Mouse (Mus musculus): ENCODE data around the gene Lsm3. TPM values are rescaled to one million over a fixed set of nuclear protein-coding genes. Genes with fewer than 3 reads are reported as not detected.

Gene Lsm3
- total and polyA plus RNA-seq, 3 experiments: 238 to 259 TPM; not detected in 1

- Histone ChIP-seq H3K36me3 (ENCODE audit: control insufficient read depth in 1 of 2, insufficient read depth in 2 of 2, low read length in 2 of 2) (no peaks in the 10 kb centered on the region), H3K4me3 (ENCODE audit: control insufficient read depth in 1 of 2, insufficient read depth in 1 of 2, low read depth in 2 of 2, low read length in 2 of 2) (no peak overlapping the region), H3K9ac (ENCODE audit: control insufficient read depth, low read depth, low read length, poor library complexity, severe bottlenecking) (no peak overlapping the region), H3K27me3 (ENCODE audit: control insufficient read depth in 1 of 2, insufficient read depth in 2 of 2, low read length in 2 of 2) (peaks cover 5 to 6% of the 10 kb centered on the region in 2 experiments; a peak in 3 of 4 replicates), H3K27ac (ENCODE audit: control insufficient read depth, low read depth, low read length) (no peak overlapping the region), H3K79me2 (ENCODE audit: control insufficient read depth, insufficient read depth, low read length, poor library complexity) (no peaks in the 10 kb centered on the region), H3K4me1 (ENCODE audit: control insufficient read depth in 1 of 2, insufficient read depth in 2 of 2, low read length in 2 of 2) (no peaks in the 10 kb centered on the region), H3K9me3 (replicated peaks; ENCODE audit: insufficient read depth, low read length) (no peaks in the 10 kb centered on the region)
- TF ChIP-seq POLR2AphosphoS5 (IDR thresholded peaks at IDR 0.05; ENCODE audit: borderline replicate concordance, low read depth, low read length) (no peak), MAZ (IDR thresholded peaks at IDR 0.05; ENCODE audit: low read depth, low read length) (no peak), EP300 (IDR thresholded peaks at IDR 0.05; ENCODE audit: low read depth in 1 of 2, low read length in 2 of 2) (no peak), MEF2A (IDR thresholded peaks at IDR 0.05; ENCODE audit: extremely low read depth, insufficient replicate concordance, low read depth, low read length, poor library complexity, severe bottlenecking) (no peak), SMC3 (IDR thresholded peaks at IDR 0.05; ENCODE audit: low read depth, low read length) (no peak), MXI1 (IDR thresholded peaks at IDR 0.05; ENCODE audit: low read depth, low read length) (no peak), ZMIZ1 (IDR thresholded peaks at IDR 0.05; ENCODE audit: low read depth, low read length) (no peak), BHLHE40 (IDR thresholded peaks at IDR 0.05; ENCODE audit: borderline replicate concordance, low read depth, low read length) (no peak), KAT2A (conservative IDR thresholded peaks at IDR 0.05; ENCODE audit: low read depth, low read length) (no peak), ZC3H11A (IDR thresholded peaks at IDR 0.05; ENCODE audit: low read depth, low read length) (no peak), RCOR1 (IDR thresholded peaks at IDR 0.05; ENCODE audit: low read depth, low read length) (no peak), CHD1 (IDR thresholded peaks at IDR 0.05; ENCODE audit: low read depth, low read length) (no peak)
- no peak for DNase-seq (ENCODE audit: low read depth, low spot score)
Measured at GRCm38 (mm10) chr6:91566407-91566806, 50.7 kb downstream of the Lsm3 start.

Other genes with a start within 250 kb of the Lsm3 start
- gene Wnt7a, start 104.6 kb upstream of the Lsm3 start, total RNA-seq (2012; rRNA removed): not detected in 2 replicates
- gene Wnt7a, start 104.6 kb upstream of the Lsm3 start, polyA plus RNA-seq (2012; ENCODE audit: insufficient read depth in 1 of 2, insufficient read length in 2 of 2, low read depth in 1 of 2, low replicate concordance in 2 of 2, missing spikeins in 1 of 2): not detected
- 43.5 and 54.8 TPM in 2 replicates for gene Chchd4, start 42.4 kb upstream of the Lsm3 start, total RNA-seq (2012; rRNA removed)
- gene Chchd4, start 42.4 kb upstream of the Lsm3 start, polyA plus RNA-seq (2012; ENCODE audit: insufficient read depth in 1 of 2, insufficient read length in 2 of 2, low read depth in 1 of 2, low replicate concordance in 2 of 2, missing spikeins in 1 of 2): 10 to 100 TPM in 1 of 2 experiments, not detected in 1; 38.5 TPM
- 17.0 and 22.3 TPM in 2 replicates for gene Tmem43, start 42.2 kb upstream of the Lsm3 start, total RNA-seq (2012; rRNA removed)
- 10 to 100 TPM in 1 of 2 experiments, not detected in 1; 23.7 TPM for gene Tmem43, start 42.2 kb upstream of the Lsm3 start, polyA plus RNA-seq (2012; ENCODE audit: insufficient read depth in 1 of 2, insufficient read length in 2 of 2, low read depth in 1 of 2, low replicate concordance in 2 of 2, missing spikeins in 1 of 2)
- 12.6 and 15.3 TPM in 2 replicates for gene Xpc, start within 50 bp of the Lsm3 start, total RNA-seq (2012; rRNA removed)
- 10 to 100 TPM in 1 of 2 experiments, not detected in 1; 15.5 TPM for gene Xpc, start within 50 bp of the Lsm3 start, polyA plus RNA-seq (2012; ENCODE audit: insufficient read depth in 1 of 2, insufficient read length in 2 of 2, low read depth in 1 of 2, low replicate concordance in 2 of 2, missing spikeins in 1 of 2)
- 54.6 and 57.2 TPM in 2 replicates for gene Slc6a6, start 168.1 kb downstream of the Lsm3 start, total RNA-seq (2012; rRNA removed)
- 10 to 100 TPM in 1 of 2 experiments, not detected in 1; 90.0 TPM for gene Slc6a6, start 168.1 kb downstream of the Lsm3 start, polyA plus RNA-seq (2012; ENCODE audit: insufficient read depth in 1 of 2, insufficient read length in 2 of 2, low read depth in 1 of 2, low replicate concordance in 2 of 2, missing spikeins in 1 of 2)